Mouse (Mus musculus) forelimb bud, embryonic 11.5 days (tissue): ENCODE measurements around the gene Kl.

Experiments
- DNase-seq: peaks from one replicate; pipeline ENCODE4 v3.0.0-alpha.2; 2012; ENCODE audit warnings: low read depth, low spot score

Gene Kl

GRCm38 (mm10) chr5:151027171-151027570 is 74.8 kb downstream of the Kl start:
- peak; percentile 69 for DNase-seq

GRCm38 (mm10) chr5:151028906-151029305 is 76.5 kb downstream of the Kl start:
- no peak for DNase-seq

- DNase-seq: no peak
These were observed 82.5 kb downstream of the Kl start for GRCm38 (mm10) chr5:151034715-151035512.

- no peak for DNase-seq
These were observed 85.5 kb downstream of the Kl start for GRCm38 (mm10) chr5:151037871-151038270.

- DNase-seq: no peak
These were observed 90.5 kb downstream of the Kl start for GRCm38 (mm10) chr5:151042911-151043310.
